Mouse (Mus musculus) layer of hippocampus, adult 9-10 months (tissue): Measurements from ENCODE around the gene March5.
"Not testable (repeated sequence)": the region's sequence is repeated elsewhere in the genome, so short reads cannot be mapped to it uniquely, and the experiment has no call there.

Experiments
- DNase-seq: peaks from one replicate; pipeline ENCODE4 v3.0.0; 2022; ENCODE audit warnings: low spot score

The March5 gene

GRCm38 (mm10) chr19:37208986-37209385 is 1.6 kb downstream of the March5 start:
- DNase-seq, result no peak

- no peak for DNase-seq
These were observed 2.3 kb downstream of the March5 start for GRCm38 (mm10) chr19:37209467-37210128.

- DNase-seq, result no peak
These were observed 3.1 kb downstream of the March5 start for GRCm38 (mm10) chr19:37210457-37210856.

DNA sequence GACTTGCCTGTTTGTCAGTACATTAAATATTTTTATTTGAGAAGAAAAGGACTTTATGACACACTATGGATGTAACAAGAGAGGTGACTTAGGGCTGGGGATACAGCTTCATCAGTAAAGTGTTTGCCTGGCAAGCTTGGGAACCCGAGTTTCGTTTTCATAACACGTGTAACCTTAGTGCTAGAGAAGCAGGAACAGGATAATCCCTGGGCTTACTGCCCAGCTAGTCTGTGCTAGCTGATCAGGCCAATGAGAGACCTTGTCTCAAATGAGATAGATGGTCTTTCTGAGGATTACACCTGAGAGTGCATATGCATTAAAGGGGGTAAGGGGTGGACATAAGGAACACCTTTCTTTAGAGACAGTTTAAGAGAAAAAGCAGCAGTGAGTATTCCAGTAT is 4.1 kb downstream of the March5 start:
- DNase-seq, result no peak

DNA sequence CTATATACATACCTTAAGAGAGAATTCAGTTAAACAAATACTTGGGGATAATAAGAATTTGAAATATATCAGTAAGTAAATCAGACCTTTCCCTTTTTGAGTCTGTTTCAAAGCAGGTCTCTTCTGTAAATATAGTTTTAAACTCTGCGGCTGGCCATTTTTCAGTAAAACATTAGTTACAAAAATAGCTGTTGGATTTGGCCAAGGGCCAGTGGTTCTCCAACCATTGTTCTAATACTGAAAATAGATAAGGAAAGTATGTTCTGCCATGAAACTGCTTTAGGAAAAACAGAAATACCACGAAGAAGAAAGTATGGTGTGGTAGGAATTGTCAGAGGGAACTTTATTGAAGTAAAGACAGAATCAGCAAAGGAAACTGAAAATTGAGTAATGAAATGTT is 7.4 kb downstream of the March5 start:
- no peak for DNase-seq

DNA sequence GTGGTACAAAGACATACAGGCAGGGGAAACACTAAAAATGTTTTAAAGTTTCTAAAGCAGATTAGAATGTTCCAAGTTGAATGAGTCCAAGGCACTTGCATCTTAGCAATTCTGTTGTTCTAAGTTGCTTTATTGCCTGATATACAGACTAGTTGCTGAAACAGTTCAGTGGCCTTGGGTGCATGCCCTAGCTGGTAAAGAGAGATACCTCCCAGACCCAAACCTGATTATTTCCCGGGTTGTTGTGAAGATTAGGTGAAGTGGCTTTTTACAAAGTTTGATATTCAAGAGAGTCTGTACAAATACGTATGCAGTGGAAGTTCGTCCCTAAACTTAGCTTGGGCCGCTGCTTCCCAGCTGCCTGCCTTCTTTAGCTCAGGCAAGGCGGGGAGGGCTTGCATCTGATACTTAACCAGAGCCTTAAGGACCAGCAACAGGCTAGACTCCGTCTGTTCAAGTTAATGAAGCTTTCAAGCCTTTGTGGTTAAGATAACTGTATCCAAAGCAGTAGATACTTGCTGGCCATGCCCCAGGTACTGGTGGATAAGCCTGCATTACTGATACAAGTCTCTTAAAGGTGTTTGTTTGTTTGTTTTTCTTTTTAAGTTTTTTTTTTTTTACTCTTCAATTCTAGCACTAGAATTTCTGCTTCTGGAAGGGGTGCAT is 18.0 kb downstream of the March5 start:
- DNase-seq, result no peak

DNA sequence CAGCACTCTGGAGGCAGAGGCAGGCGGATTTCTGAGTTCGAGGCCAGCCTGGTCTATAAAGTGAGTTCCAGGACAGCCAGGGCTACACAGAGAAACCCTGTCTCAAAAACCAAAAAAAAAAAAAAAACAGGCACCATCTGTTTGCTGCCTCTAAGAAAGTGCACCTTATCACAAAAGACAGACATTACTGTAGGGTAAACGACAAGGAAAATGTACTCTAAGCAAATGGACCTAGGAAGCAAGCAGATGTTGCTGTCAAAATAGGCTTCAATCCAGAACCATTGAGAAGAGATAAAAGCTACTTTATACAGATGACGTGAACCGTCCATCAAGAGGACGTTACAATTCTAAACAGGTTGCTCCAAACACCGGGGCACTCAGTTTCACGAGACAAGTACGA is 25.3 kb downstream of the March5 start:
- DNase-seq, result not testable (repeated sequence)

DNA sequence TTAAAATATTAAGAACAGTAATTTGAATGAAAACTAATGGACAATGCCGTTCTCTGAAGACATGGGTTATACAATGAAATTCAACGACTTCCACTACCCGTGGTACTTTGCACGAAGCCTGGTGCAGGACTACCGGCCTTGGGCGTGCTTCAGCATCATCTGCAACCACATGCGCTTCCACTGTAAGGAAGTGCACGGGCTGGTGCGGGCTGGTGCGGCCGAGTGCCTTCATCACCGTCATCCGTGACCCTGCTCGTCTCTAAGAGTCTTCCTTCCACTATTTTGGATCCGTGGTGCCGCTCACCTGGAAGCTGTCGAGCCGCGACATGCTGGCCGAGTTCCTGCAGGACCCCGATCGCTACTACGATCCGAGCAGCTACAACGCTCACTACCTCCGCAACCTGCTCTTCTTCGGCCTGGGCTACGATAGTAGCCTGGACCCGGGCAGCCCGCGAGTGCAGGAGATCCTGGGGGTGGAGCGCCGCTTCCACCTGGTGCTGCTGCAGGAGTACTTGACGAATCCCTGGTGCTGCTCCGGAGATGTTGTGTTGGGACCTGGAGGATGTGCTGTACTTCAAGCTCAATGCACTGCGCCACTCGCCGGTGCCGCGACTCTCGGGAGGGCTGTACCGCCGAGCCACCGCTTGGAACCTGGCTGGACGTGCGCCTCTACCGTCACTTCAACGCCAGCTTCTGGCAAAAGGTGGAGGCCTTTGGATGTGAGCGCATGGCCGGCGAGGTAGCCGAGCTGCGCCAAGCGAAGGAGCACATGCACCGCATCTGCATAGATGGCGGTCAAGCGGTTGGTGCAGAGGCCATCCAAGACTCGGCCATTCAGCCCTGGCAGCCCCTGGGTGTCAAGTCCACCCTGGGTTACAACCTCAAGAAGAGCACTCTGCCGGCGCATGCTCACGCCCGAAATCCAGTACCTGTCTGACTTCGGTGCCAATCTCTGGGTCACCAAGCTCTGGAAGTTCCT is 26.5 kb downstream of the March5 start:
- no peak for DNase-seq

- DNase-seq, result no peak
These were observed 28.5 kb downstream of the March5 start for GRCm38 (mm10) chr19:37235818-37236217.

GRCm38 (mm10) chr19:37237306-37237705 is 30.0 kb downstream of the March5 start:
- no peak for DNase-seq

DNA sequence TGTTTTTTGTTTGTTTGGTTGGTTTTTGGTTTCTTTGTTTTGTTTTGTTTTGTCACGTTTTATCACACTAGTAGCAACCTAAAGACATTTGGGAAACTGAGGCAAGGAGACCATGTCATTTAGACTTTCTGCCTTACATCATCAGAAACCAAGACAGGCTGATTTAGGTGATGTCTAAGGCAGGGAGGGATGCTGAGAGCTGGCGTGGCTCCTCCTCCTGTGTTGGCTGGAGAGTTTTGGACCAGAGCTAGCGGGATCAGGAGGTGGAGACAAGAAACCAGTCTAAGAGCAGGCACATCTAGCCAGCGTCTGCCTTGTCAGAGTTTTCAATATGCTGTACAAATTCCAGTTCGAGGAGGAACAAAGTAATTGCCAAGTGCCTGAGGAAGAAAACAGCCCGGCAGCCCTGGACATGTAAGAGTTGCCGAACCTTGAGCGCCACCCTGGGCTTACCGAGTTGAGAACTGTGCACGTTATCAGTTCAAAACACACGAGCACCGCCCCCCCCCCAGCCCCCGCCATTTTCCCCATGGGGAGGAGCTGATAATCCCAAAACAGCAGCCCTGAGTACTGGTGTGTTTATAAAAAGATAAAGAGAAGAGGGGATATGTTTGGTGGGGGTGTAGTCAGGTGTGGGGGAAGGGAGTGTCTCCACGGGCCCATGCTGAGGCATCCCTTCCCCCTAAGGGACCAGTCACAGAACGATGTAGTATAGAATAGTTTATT is 30.5 kb downstream of the March5 start:
- no peak for DNase-seq

DNA sequence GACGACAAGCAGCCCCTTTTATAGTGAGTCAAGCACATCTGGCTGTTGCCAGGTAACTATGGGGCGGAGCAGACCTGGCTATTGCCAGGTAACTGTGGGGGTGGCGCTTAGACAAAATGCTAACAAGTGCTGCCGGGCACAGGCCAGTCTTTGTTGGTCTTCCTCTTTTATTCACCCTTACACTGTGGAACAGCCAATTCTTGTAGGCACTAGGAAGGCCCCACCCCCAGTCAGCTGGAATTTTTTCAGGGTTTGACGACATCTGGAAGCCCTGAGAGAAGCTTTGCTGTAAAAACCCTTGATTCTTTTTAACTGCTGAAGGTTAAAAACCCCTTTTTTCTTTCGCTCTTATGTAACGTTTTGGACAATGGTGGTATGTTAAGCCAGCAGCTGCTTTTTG is 31.3 kb downstream of the March5 start:
- no peak for DNase-seq

DNA sequence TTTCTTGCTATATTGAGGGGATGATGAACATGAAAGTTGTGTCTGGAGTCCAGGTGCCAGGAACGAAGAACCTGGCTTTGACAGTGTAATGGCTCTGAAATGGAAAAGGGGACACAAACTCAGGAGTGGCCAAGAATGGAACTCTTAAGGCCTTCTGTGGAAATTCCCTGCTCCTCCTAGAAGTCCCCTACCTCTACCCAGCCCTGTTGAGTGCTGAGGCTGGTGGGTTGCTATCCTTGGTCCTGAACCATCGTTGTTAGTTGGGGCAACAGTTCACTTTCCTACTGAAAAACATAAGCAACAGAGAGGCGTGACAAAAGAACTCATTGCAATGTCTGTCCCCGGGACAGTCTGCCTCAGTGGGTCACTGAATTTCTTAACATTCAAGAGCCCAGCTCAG is 31.8 kb downstream of the March5 start:
- no peak for DNase-seq

DNA sequence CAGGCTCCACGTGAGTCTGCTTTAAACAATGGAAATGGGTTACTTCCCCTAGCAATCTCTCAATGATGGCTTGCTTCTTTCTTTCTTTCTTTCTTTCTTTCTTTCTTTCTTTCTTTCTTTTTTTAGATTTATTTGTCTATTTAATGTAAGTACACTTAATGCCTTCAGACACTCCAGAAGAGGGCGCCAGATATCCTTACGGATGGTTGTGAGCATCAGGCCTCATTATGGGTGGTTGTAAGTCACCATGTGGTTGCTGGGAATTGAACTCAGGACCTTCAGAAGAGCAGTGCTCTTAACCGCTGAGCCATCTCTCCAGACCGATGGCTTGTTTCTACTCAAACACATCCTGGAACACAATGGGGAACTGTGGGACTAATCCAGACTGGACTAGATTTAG is 33.9 kb downstream of the March5 start:
- no peak for DNase-seq

DNA sequence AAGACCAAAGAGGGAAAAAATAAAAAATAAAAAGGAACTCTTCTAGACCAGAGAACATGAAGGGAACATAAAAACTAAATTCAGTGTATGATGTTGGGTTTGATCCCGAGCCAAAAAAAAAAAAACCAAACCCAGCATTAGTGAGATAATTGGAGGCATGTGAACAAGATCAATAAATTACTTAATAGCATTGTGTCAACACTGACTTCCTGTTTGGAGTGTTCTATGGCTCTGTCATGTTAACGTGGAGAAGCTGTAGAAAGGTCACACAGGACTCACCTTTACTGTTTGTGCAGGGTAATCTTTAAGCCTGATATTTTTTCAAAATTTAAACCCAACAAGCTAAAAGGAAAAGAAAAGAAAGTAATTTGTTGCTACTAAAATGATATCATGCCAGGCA is 35.4 kb downstream of the March5 start:
- DNase-seq, result no peak

- no peak for DNase-seq
These were observed 39.5 kb downstream of the March5 start for GRCm38 (mm10) chr19:37246859-37247258.

GRCm38 (mm10) chr19:37248199-37248598 is 40.9 kb downstream of the March5 start:
- DNase-seq, result no peak

- no peak for DNase-seq
These were observed 44.8 kb downstream of the March5 start for GRCm38 (mm10) chr19:37252104-37252503.

GRCm38 (mm10) chr19:37255321-37255720 is 48.0 kb downstream of the March5 start:
- DNase-seq, result no peak

GRCm38 (mm10) chr19:37262389-37262788 is 55.0 kb downstream of the March5 start:
- DNase-seq, result no peak

- no peak for DNase-seq
These were observed 56.2 kb downstream of the March5 start for GRCm38 (mm10) chr19:37263566-37263942.
